Comparison of ENCODE assay signal across 11 mouse cellular contexts in the genomic region with DNA sequence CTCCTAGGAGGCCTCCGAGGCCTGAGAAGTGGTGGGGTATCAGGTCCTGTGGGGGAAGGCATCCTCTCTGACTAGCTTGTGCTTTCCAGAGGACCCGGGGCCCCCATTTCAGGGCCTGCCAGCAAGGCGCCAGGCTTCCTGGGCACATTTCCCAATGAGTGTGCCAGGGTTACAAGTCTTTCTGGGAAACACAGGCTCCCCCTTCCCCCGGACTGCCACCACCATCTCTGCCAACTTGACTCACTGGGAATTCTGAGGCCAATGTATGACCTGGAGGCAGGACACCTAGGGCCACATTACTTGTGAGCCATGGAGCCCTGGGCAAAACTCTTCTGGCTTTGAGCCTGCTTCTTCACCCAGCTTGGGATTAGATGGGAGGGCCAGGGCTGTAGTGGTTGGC. TPM values are rescaled to one million over a fixed set of nuclear protein-coding genes. Genes with fewer than 3 reads are reported as not detected.
DNase-seq lines count a peak whose midpoint lies in the region; ATAC-seq and TF ChIP-seq lines count a peak whose summit lies in the region.
"Had no signal": no experiment of that assay in that cellular context is flagged by ENCODE, and none has a peak within 500 bp of the region (broad histone marks: within the 10 kb centered on the region; RNA-seq: fewer than 3 reads in every experiment).

No protein-coding gene starts in this region.

- ATAC-seq in kidney, embryonic 15.5 days (replicated peaks; ENCODE audit: low FRiP score) = no peak
- ATAC-seq in stomach, postnatal 0 days (ENCODE audit: low FRiP score, low TSS enrichment) = no peak
- ATAC-seq in midbrain, embryonic 16.5 days = no peak

- no peak overlapping the region for H3K4me3 ChIP-seq in kidney, adult 2 months (ENCODE audit: insufficient read depth, low read depth, low read length)
- no peak overlapping the region for H3K4me3 ChIP-seq in kidney, embryonic 15.5 days (replicated peaks)
- H3K4me3 ChIP-seq in stomach, postnatal 0 days (ENCODE audit: low read depth, low read length) = no peak overlapping the region
- H3K4me3 ChIP-seq in midbrain, embryonic 16.5 days (ENCODE audit: low read depth, low read length) = no peak overlapping the region
- H3K4me3 ChIP-seq: liver, embryonic 13.5 days had no signal

- no peaks in the 10 kb centered on the region for H3K27me3 ChIP-seq in kidney, adult 2 months (replicated peaks; ENCODE audit: control insufficient read depth, insufficient read depth, low read length)
- no peaks in the 10 kb centered on the region for H3K27me3 ChIP-seq in kidney, embryonic 15.5 days
- no peaks in the 10 kb centered on the region for H3K27me3 ChIP-seq in stomach, postnatal 0 days (ENCODE audit: control insufficient read depth, insufficient read depth, low read length)
- no peaks in the 10 kb centered on the region; the same call in 1 of the 2 replicates for H3K27me3 ChIP-seq in midbrain, embryonic 16.5 days (ENCODE audit: control insufficient read depth, insufficient read depth, low read depth, low read length)

- no peaks in the 10 kb centered on the region for H3K9me3 ChIP-seq in kidney, embryonic 15.5 days (replicated peaks)
- no peaks in the 10 kb centered on the region for H3K9me3 ChIP-seq in stomach, postnatal 0 days (ENCODE audit: control insufficient read depth, low read length)
- no peaks in the 10 kb centered on the region for H3K9me3 ChIP-seq in midbrain, embryonic 16.5 days (replicated peaks; ENCODE audit: control insufficient read depth, low read length, poor library complexity, severe bottlenecking)
- H3K9me3 ChIP-seq: liver, embryonic 13.5 days had no signal

- no peak for TF ChIP-seq EP300 in stomach, postnatal 0 days (optimal IDR thresholded peaks at IDR 0.05)

- H3K9ac ChIP-seq in kidney, embryonic 15.5 days = no peak overlapping the region
- 0 out of 2 replicates have a peak overlapping the region, but pooled peaks have one; percentile 41 for H3K9ac ChIP-seq in stomach, postnatal 0 days (ENCODE audit: low read length)
- no peak overlapping the region for H3K9ac ChIP-seq in midbrain, embryonic 16.5 days (ENCODE audit: low read depth, low read length)
- H3K9ac ChIP-seq: liver, embryonic 13.5 days had no signal

- 38% methylated on average over 4 of the region's 4 CpGs for WGBS in kidney, adult 2 months
- WGBS in kidney, embryonic 15.5 days = 88% methylated on average over 4 of the region's 4 CpGs
- WGBS in stomach, postnatal 0 days = 71% methylated on average over 4 of the region's 4 CpGs
- WGBS in midbrain, embryonic 16.5 days = 85% methylated on average over 4 of the region's 4 CpGs

- H3K4me1 ChIP-seq in kidney, adult 2 months (ENCODE audit: control insufficient read depth, insufficient read depth, low read length) = peaks cover 45% of the 10 kb centered on the region
- H3K4me1 ChIP-seq in kidney, embryonic 15.5 days = peaks cover 100% of the 10 kb centered on the region
- H3K4me1 ChIP-seq in stomach, postnatal 0 days (replicated peaks; ENCODE audit: control insufficient read depth, insufficient read depth) = peaks cover 28% of the 10 kb centered on the region
- H3K4me1 ChIP-seq in midbrain, embryonic 16.5 days (ENCODE audit: control insufficient read depth, insufficient read depth, low read length) = peaks cover 3% of the 10 kb centered on the region; the same call in 1 of the 2 replicates

- H3K4me2 ChIP-seq in kidney, embryonic 15.5 days = no peak overlapping the region
- peak overlapping the region; percentile 17; the same call in 1 of the 2 replicates for H3K4me2 ChIP-seq in stomach, postnatal 0 days (replicated peaks; ENCODE audit: low read depth)
- no peak overlapping the region for H3K4me2 ChIP-seq in midbrain, embryonic 16.5 days (ENCODE audit: low read length)
- H3K4me2 ChIP-seq: liver, embryonic 13.5 days; midbrain, embryonic 11.5 days had no signal

- TF ChIP-seq CTCF in kidney, adult 2 months (conservative IDR thresholded peaks at IDR 0.05; ENCODE audit: insufficient read depth, insufficient read length, low read depth, low read length) = no peak
- no peak for TF ChIP-seq CTCF in stomach, postnatal 0 days (IDR thresholded peaks at IDR 0.05; ENCODE audit: low read depth)

- H3K36me3 ChIP-seq in kidney, adult 2 months (ENCODE audit: control insufficient read depth, insufficient read depth, low read length) = no peaks in the 10 kb centered on the region
- H3K36me3 ChIP-seq in kidney, embryonic 15.5 days = peaks cover 41% of the 10 kb centered on the region
- H3K36me3 ChIP-seq in stomach, postnatal 0 days (ENCODE audit: control insufficient read depth, insufficient read depth, low read length) = 0 out of 2 replicates have a peak, but pooled peaks cover 3% of the 10 kb centered on the region
- no peaks in the 10 kb centered on the region for H3K36me3 ChIP-seq in midbrain, embryonic 16.5 days (ENCODE audit: control insufficient read depth, insufficient read depth, low read length)
- H3K36me3 ChIP-seq: liver, embryonic 13.5 days had no signal

- no peak for TF ChIP-seq POLR2A in kidney, adult 2 months (IDR thresholded peaks at IDR 0.05; ENCODE audit: low read depth, low read length)

- H3K27ac ChIP-seq in kidney, adult 2 months (ENCODE audit: insufficient read depth, low read depth, low read length) = peak overlapping the region; percentile 40; the same call in 1 of the 2 replicates
- H3K27ac ChIP-seq in kidney, embryonic 15.5 days = no peak overlapping the region
- 0 out of 2 replicates have a peak overlapping the region, but pooled peaks have one; percentile 18 for H3K27ac ChIP-seq in stomach, postnatal 0 days (replicated peaks)
- H3K27ac ChIP-seq in midbrain, embryonic 16.5 days (ENCODE audit: low read length) = no peak overlapping the region
- H3K27ac ChIP-seq: liver, embryonic 13.5 days had no signal

- peak; percentile 75 for DNase-seq in adrenal gland, postnatal 10 days
- DNase-seq in adrenal gland, postnatal 4 days (ENCODE audit: low spot score in 2 of 2) = no peak
- DNase-seq in kidney, adult 2 months = peak; percentile 47
- DNase-seq in right cerebral cortex, postnatal 10 days (ENCODE audit: low spot score in 2 of 2) = peak; percentile 76
- DNase-seq in right cerebral cortex, adult 2 months (ENCODE audit: low spot score in 2 of 2) = no peak
- DNase-seq in stomach, postnatal 0 days (ENCODE audit: low spot score) = no peak
- DNase-seq: gastrocnemius, postnatal 36 days; liver, embryonic 13.5 days had no signal

RNA-seq across cellular contexts. Expression of gene Arhgef17, which starts 9.0 kb away (rescaled TPM):
- total RNA-seq in adrenal gland, postnatal 10 days (2021) = 10 to 100 TPM; 35.2 to 43.2 TPM
- total RNA-seq in adrenal gland, postnatal 4 days (2021) = 10 to 100 TPM; 73.3 to 79.3 TPM
- polyA plus RNA-seq in kidney, adult 2 months (2012; rRNA removed) = 25.4 and 29.3 TPM in 2 replicates
- 9.1 and 12.2 TPM in 2 replicates for polyA plus RNA-seq in kidney, embryonic 15.5 days (2015; fragmentation: Nextera tagmentation; extraction: Ambion mirVana)
- 2.2 and 2.7 TPM in 2 replicates for polyA plus RNA-seq in stomach, postnatal 0 days (2015; fragmentation: Nextera tagmentation; extraction: Ambion mirVana)
- polyA plus RNA-seq in midbrain, embryonic 16.5 days (2015; fragmentation: Nextera tagmentation; extraction: Ambion mirVana) = 13.8 and 17.6 TPM in 2 replicates

RNA-seq across cellular contexts. Expression of gene P2ry6, which starts 51.5 kb away (rescaled TPM):
- total RNA-seq in adrenal gland, postnatal 10 days (2021) = 1 to 10 TPM; 3.8 to 4.2 TPM
- total RNA-seq in adrenal gland, postnatal 4 days (2021) = 1 to 10 TPM; 6.5 to 7.1 TPM
- 7.6 and 9.6 TPM in 2 replicates for polyA plus RNA-seq in kidney, adult 2 months (2012; rRNA removed)
- polyA plus RNA-seq in kidney, embryonic 15.5 days (2015; fragmentation: Nextera tagmentation; extraction: Ambion mirVana) = 5.2 TPM in 2 replicates
- polyA plus RNA-seq in stomach, postnatal 0 days (2015; fragmentation: Nextera tagmentation; extraction: Ambion mirVana) = 6.1 and 6.4 TPM in 2 replicates
- polyA plus RNA-seq in midbrain, embryonic 16.5 days (2015; fragmentation: Nextera tagmentation; extraction: Ambion mirVana) = 2.8 and 3.0 TPM in 2 replicates

RNA-seq across cellular contexts. Expression of gene Relt, which starts 59.7 kb away (rescaled TPM):
- 1 to 10 TPM; 2.8 to 6.7 TPM for total RNA-seq in adrenal gland, postnatal 10 days (2021)
- 1 to 10 TPM; 5.8 to 6.0 TPM for total RNA-seq in adrenal gland, postnatal 4 days (2021)
- polyA plus RNA-seq in kidney, adult 2 months (2012; rRNA removed) = 1.5 and 3.8 TPM in 2 replicates
- 3.8 and 4.9 TPM in 2 replicates for polyA plus RNA-seq in kidney, embryonic 15.5 days (2015; fragmentation: Nextera tagmentation; extraction: Ambion mirVana)
- polyA plus RNA-seq in stomach, postnatal 0 days (2015; fragmentation: Nextera tagmentation; extraction: Ambion mirVana) = 0.71 and 1.2 TPM in 2 replicates
- 5.0 and 5.4 TPM in 2 replicates for polyA plus RNA-seq in midbrain, embryonic 16.5 days (2015; fragmentation: Nextera tagmentation; extraction: Ambion mirVana)

Comparison
In these comparisons a context has a peak if more than half of its experiments do, and no peak if none do; other contexts are left out.
1. DNase-seq: peak in adrenal gland, postnatal 10 days (single experiment), kidney, adult 2 months (single experiment) and right cerebral cortex, postnatal 10 days (2 of 2); none in adrenal gland, postnatal 4 days (0 of 2), right cerebral cortex, adult 2 months (0 of 2) and stomach, postnatal 0 days (single experiment).
2. H3K27ac ChIP-seq: peak in kidney, adult 2 months (single experiment) and stomach, postnatal 0 days (single experiment); none in kidney, embryonic 15.5 days (single experiment) and midbrain, embryonic 16.5 days (single experiment).